Mouse (Mus musculus) embryo, embryonic 11 days (tissue): ENCODE results near the gene Nfkb1.

Source experiments
- DNase-seq: peaks from one replicate; pipeline ENCODE4 v3.0.0-alpha.2; 2015

The Nfkb1 gene

GRCm38 (mm10) chr3:135582246-135582645 is 109.1 kb downstream of the Nfkb1 start:
- no peak for DNase-seq

DNA sequence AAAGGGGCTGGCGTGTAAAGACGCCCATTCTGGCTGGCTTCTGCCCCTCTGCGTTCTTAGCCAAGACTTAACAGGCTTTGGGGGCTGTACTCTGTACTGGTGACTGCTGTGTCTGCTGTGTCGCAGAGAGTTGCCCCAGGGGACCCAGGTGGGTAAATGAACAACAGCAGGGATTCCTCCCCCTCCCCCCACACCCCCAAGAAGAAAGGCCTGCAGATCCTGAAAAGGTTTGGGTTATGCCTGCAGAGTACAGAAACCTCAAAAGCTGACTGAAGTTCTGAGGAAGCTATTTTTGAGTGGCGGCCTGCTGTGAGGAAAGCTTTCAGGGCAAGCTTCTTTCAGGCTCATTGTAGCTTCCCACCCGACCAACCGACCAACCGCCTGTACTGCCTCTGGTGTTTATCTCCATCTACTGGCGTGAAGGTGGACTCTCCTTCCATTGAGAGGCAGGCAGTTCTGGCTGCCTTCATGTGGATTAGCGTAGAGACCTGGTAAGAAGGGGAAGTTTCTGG is 109.7 kb downstream of the Nfkb1 start:
- DNase-seq, result peak; percentile 70

DNA sequence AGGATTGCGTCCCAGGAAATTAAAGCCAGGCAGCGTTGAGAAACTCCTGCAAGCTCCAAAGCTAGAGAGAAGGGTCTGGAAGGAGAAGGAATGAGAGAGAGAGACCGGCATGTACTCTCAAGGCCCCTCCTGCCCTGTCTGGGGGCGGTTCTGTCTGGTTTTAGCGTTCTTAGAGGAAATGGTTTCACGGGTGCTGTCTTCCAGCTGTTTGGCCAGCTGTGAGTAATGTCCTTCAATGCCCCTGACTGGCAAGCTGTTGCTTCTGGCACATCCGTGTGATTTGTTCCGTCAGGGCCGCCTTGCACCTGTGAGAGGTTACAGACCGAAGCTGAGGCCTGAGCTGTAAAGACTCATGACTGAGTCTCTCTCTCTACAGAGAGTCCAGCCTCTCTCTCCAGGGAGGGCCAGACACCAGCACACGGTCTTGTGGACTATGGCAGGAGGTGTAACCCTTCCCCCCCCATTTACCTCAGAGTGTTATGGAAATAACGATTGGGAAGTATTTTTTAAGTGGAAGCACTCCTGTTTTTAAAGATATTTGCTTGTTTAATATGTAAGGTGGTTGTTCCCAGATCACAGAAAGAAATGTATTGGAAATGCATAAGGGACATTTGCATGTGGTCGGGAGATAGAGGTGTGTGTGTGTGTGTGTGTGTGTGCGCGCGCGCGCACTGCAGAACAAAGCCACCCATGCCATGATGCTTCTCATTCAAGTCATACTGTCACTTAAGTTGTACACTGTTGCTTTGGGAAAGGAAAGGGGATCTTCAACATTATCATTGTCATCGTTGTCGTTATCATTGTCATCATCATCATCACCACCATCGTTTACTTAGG is 110.7 kb downstream of the Nfkb1 start:
- no peak for DNase-seq

DNA sequence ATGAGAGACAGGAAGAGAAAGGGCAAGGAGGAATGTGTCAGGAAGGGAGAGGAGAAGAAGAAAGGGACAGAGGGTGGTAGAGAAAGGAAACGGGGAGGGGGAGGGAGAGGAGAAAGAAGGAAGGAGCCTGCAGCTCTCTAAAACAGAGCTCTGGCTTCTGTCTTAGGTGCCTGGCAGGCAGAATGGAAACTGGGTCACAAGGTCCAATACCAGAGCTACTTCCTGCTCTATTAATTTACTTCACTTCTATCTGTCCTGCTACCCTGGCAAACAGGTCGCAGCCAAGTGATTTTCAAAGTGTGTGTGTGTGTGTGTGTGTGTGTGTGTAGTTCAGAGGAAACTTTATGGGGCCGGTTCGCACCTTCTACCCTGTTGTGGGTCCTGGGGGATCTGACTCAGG is 112.2 kb downstream of the Nfkb1 start:
- no peak for DNase-seq

- no peak for DNase-seq
These were observed 112.7 kb downstream of the Nfkb1 start for GRCm38 (mm10) chr3:135578588-135579140.

DNA sequence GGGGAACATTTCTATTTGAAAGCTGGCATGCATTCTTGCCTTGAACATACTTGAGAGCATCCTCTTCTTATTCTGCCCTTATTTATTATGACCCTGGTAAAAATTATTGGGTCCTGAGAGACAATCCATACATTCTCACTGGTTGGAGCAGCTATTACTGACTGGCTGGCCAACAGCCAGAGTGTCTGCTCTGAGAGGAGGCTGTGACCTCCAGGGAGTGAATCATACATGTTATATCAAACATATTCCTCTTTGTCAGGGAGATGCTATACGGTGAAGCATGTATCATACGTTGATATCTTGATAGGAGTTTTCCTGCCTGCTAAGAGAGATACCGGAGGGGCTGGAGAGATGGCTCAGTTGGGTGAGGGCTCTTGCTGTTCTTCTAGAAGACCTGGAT is 116.2 kb downstream of the Nfkb1 start:
- no peak for DNase-seq

DNA sequence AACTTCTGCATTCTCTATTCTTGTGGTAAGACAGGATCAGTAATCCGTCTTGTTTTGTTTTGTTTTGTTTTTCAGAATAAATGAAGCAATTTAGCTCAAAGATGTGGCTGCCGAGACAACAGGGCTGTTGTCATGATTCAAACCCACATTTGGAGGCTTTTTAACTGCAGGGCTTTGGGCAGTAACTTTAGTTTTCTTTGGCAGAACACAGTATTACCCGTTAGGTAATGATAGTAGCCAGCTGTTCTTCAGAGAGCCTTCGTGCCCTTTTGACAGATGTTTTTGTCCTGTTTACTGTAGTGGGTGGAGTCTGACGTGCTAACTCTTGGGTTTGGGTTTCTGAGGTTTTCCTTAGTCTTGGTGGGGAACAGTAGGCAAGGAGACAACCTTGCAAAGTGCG is 118.3 kb downstream of the Nfkb1 start:
- DNase-seq, result no peak

DNA sequence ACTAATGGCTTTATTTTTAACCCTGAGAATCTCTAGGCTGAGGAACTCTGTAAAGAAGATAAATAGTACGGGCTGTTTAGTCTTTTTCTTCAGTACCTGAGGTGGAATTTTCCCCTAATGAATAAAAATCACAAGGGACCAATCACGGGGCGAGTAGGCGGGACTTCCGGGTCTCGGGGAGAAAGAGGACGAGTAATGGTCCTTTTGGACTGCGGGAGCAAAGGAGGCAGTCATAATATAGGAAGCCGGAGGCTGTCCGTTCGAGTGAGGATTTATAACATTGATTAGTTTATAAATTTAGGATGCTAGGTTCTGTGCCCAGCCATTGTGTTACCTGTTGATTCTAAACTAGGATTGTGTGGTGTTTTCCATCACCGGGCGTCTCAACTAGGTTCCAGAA is 119.8 kb downstream of the Nfkb1 start:
- no peak for DNase-seq

DNA sequence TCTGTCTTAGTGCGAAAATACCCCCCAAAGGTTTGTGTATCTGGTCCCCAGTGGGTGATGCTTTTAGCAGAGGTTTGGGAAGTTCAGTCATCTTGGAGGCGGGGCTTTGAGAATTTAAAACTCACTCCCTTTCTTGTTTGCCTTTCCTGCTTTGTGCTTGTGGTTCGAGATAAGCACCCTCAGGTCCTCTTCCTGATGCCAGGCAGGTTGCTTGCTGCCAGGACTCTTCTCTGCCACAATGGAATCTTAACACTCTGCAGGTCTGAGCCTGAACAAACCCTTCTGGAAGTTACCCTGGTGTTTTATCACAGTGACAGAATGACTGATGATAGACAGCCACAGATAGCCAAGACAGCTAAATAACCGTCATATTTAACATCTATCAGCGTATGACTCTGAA is 122.7 kb downstream of the Nfkb1 start:
- DNase-seq, result no peak

DNA sequence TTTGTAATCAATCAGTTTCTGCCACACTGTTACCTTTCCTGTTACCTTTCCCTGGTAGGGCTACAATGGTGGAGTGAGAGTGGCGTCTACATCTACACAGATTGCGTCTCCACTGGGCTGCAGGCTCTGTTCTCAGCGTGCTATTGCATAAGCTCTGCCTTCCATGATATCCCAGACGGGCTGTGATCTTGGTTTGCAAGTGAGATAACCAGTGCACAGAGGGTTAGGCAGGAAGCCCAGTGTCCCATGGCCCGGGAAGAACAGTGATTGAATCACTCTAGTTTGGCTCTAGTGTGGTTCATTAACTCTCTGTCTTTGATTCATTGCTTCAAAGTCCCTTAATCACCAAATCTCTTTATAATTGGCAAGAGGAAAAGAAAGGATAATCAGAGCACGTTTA is 123.5 kb downstream of the Nfkb1 start:
- no peak for DNase-seq

DNA sequence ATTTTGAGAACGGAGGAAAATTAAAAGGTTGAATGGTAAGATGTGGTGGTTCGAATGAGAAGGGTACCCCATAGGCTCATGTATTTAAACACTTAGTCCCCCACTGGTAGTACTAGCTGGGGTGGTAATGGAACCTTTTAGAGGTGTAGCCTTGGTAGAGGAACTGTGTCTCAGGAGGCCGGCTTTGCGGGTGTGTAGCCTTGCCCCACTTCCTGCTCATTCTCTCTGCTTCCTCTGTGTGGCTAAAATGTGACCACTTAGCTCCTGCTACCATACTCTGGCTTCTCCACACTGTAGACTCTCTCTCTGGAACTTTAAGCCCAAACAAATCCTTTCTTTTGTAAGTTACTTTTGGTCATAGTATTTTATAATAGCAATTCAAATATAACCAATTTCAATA is 126.0 kb downstream of the Nfkb1 start:
- no peak for DNase-seq

GRCm38 (mm10) chr3:135564706-135565105 is 126.6 kb downstream of the Nfkb1 start:
- no peak for DNase-seq

- DNase-seq, result no peak
These were observed 128.1 kb downstream of the Nfkb1 start for GRCm38 (mm10) chr3:135563163-135563689.

GRCm38 (mm10) chr3:135562036-135562435 is 129.3 kb downstream of the Nfkb1 start:
- no peak for DNase-seq

DNA sequence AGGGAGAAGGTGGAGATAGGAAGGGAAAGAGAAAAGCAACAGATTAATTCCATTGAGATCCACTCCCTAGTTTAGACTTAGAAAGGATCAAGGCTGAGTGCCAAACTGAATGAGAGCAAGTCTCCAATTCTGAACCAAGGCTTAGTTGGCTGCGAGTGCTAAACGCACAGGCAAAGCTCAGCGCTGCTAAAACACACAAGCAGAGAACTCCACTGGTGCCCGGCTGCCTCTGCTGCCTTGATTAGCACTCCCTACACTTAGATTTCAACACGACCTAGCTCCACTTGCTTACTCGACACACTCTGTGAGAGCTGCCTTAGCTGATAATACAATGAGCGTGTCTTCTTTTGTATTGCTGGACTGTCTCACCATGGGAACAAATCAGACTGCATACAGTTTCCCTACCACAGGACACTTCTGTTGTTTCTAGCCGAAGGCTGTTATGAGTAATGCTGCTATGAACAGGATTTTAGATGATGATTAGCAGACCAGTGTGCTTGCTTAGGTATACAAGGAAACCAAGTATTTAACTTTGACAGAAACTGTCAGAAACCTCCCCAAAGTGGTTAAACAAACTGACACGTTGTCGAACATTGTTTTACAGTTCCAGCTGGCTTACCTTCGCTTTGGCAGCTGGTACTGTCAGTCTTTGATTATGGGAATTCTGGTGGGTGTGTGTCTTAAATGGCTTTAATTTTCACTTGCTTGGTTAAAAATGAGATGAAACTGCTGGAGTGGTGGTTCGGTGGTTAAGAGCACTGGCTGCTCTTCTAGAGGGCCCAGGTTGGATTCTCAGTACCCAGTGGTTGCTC is 134.3 kb downstream of the Nfkb1 start:
- DNase-seq, result no peak

DNA sequence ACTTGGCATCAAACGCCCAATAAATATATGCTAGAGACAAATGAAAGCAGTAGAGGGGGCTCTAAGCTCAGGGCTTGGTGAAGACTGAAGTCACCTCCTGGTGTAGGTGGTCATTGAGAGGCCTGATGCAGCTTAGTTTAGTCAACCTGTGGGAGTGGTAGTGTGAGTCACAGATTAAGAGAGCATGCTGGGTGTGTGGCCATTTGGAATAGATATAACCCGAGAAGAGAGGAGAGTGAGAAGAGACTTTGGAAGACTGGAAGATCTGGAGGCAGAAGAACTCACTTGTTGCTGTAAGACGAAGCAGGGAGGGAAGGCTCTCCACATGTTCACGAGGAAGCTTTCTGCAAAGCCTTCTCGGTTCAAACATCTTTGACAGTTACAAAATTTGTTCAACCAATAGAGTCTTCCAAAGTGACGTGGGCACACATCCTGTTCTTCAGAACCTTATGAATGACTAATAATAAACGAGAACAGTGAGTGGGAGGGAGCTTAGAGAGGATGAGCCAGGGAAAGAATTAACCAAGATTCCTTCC is 135.2 kb downstream of the Nfkb1 start:
- DNase-seq, result no peak

DNA sequence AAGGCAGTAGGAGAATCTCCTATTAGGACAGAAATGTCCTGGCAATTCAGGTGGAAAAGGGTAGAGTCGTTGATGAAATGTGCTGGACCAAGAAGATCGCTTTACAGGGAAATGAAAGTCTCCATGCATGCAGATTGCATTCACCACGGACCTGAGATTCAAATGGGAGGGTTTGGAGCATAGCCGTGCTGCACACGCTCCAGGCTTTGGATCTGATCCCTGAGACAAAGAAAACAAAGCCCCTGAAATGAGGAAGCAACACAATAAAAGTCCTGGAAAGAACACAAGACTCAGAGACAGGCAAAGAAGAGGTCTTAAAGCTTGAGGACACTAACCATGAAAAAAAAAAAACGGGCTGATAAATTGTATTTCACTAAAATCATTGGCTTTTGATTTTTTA is 136.2 kb downstream of the Nfkb1 start:
- DNase-seq, result no peak

GRCm38 (mm10) chr3:135552874-135553273 is 138.5 kb downstream of the Nfkb1 start:
- no peak for DNase-seq

DNA sequence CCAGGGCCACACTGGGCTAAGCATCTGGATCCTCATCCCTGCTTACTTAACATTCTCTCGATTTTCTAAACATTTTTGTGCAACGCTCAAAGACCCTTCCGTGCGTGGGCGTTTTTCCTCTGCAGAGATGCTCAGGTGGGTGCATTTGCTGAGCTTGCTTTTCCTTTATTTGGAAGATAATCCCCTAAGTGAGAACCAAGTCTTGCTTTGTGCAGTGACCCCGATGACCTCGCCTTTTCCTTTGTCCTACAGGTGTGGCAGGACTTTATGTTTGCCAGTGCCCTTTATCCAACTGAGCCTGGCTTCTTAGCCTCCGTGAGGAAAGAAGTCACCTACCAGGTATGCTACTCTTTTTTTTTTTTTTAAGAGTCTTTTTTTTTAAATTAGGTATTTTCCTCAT is 144.0 kb downstream of the Nfkb1 start:
- DNase-seq, result no peak

DNA sequence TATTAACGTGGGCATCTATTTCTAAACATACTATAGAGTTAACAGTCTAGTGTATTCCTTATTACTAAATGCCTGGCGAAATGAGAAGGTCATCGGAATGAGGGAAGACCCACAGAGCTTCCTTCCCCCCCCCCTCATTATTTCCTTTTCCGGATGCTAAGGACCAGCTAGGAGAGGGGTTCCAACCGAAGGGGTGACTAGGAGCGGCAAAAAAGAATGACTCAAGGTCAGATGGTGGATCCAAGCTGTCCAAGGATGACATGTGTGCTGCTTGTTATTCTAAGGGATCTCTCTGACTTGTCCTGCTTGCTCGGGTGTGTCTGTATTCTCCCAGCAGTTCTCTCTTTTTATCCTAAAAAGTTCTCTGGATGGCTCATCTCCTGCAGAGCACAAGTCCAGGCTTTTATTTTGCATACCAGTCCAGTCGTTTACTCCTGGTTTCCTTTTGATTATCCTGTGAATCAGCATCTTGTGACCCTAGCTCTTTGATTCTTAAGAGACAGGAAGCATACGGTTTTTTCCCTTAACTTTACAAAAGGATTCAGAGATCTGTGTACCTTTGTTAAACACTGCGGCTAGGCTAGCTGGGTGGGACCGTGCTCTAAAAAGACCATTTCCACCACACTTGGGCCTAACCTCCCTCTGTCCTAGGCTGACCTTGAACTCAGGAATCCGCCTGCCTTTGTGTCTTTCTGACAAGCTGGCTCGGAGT is 145.0 kb downstream of the Nfkb1 start:
- no peak for DNase-seq
